Mouse (Mus musculus): ENCODE results near the gene Olfr45.
"Not testable (repeated sequence)": the region's sequence is repeated elsewhere in the genome, so short reads cannot be mapped to it uniquely, and the experiment has no call there.

The Olfr45 gene

DNA sequence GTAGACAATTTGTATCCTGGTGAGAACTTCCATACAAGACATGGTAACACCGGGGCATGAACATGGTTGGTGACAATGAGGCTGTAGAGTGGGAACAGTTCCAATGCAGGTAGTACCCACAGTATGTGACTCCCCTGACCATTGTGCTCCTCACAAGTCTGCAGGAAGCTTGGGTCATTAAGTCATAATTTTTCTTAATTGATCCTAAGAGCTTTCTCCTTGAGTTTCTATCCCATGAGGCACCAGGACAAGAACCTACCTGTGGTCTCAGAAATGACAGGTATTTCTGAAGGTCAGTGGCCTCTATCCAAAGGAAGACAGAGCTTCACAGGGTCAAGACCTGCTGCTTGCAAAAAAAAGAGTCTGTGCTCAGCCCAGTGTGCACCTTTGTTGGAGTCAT, at the start of gene Olfr45:
Olfr45 (plus strand) TSS at position 301 of the 400 bp plus-strand sequence.
- DNase-seq (ENCODE audit: low spot score), result no peak

DNA sequence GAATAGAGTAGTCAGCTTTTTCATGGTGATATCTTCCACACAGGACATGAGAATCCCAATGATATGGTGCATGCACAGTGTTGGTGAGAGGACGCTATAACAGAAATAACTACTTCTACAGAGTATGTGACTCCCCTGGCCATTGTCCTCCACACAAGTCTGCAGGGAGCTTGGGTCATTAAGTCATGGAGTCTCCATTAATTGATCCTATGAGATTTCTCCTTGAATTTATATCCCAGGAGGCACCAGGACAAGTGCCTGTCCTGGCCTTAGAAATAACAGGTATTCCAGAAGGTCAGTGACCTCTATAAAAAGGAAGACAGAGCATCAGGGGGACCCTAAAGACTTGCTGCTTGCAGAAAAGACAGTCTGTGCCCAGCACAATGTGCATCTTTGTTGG, 35.6 kb upstream of the Olfr45 start, which contains the start of gene Olfr53:
Olfr53 (plus strand) TSS at position 301 of the 400 bp plus-strand sequence.
- DNase-seq (ENCODE audit: low spot score), result no peak

DNA sequence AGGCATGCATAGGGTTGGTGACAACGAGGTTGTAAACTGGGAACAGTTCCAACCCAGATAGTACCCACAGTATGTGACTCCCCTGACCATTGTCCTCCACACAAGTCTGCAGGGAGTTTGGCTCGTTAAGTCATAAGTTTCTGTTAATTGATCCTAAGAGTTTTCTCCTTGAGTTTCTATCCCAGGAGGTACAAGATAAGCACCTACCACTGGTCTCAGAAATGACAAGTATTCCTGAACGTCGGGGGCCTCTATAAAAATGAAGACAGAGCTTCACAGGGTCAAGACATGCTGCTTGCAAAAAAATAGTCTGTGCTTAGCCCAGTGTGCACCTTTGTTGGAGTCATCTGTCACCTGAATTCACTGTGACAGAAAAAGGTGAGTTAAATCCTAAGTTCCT, 22.1 kb upstream of the Olfr45 start, which contains the start of gene Olfr539:
Olfr539 (plus strand) TSS at position 301 of the 400 bp plus-strand sequence.
- DNase-seq (ENCODE audit: low spot score), result no peak

DNA sequence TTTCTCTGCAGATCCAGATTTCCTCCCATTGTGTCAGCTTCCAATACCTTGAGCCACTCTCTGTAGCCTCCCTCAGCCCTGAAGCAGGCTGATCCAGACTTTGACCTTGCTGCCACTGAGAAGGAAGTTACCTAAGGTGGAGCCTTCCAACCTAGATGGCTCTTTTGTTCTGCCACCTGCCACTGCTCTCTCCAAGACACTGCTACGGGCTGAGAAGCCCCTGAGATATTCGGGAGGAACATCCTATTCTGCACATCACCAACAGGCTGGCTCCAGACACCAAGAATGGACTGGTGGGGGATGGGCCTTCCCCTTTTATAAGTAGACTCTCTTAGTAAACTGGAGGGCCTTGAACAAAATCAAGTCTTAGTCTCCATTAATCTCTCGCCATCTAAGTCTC, 11.1 kb upstream of the Olfr45 start:
- DNase-seq (ENCODE audit: low spot score), result not testable (repeated sequence)

DNA sequence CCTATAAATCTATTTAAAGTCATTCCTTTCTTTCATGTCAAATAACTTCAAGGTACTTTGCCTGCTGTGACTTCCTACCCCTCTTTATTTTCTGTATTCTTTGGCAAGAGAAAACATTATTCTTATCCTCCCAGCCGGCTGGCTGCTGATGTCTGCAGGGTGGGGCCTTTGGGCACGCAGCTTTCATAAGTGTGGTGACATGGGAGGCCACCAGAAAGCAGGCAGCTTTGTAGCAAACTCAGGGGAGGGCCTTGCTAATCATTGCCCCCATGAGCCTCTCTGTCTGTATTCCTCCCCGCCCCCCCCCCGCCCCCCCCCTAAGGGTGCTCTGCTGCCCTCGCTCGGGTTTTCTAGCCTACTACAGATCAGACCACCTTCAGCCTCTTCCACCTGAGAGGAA, 5.9 kb upstream of the Olfr45 start:
- no peak for DNase-seq (ENCODE audit: low spot score)

DNA sequence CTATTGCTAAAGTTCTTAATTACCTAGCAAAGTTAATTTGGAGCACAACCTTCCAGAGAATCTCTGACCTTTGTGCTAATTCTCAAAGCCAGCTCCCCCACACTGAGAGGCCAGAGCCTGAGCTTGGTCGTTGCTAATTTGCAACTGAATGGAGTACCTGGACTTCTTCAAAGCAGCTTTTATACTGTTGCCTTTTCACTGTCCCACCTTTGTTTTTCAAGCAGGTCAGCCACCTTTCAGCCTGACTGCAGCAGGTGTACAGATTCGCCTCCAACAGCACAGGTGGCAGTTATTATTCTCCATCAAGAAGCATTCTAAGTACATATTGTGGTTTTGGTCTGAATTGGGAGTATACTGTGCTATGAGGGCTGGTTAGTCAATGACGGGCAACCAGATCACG, 2.2 kb upstream of the Olfr45 start:
- DNase-seq (ENCODE audit: low spot score), result not testable (repeated sequence)

DNA sequence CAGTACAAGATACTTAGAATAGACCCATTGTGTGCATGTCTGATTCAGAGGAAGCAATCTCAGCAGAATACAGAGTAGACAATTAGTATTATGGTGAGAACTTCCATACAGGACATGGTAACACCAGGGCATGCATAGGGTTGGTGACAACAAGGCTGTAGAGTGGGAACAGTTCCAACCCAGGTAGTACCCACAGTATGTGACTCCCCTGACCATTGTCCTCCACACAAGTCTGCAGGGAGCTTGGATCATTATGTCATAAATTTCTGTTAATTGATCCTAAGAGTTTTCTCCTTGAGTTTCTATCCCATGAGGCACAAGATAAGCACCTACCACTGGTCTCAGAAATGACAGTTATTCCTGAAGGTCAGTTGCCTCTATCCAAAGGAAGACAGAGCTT, 15.2 kb downstream of the Olfr45 start, which contains the start of gene Olfr541:
Olfr541 (plus strand) TSS at position 301 of the 400 bp plus-strand sequence.
- no peak for DNase-seq (ENCODE audit: low spot score)

DNA sequence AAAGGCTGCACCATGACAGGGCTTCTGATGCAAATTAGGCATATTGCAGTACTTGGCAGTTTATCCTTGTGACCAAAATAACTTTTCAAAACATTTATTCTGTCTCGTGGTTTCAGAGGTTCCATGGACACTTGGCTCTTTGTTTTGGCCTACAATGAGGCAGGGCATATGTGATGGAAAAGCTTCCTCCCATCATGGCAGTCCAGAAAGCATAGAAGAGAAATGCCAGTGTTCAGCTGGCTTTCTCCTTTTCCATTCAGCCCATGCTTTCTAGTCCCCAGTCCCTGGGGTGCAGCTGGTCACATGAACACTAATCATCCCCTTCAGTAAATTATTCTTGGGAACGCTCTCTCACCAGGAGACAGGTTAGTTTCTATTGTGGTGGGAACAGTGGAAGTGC, 24.6 kb downstream of the Olfr45 start:
- DNase-seq (ENCODE audit: low spot score), result no peak

DNA sequence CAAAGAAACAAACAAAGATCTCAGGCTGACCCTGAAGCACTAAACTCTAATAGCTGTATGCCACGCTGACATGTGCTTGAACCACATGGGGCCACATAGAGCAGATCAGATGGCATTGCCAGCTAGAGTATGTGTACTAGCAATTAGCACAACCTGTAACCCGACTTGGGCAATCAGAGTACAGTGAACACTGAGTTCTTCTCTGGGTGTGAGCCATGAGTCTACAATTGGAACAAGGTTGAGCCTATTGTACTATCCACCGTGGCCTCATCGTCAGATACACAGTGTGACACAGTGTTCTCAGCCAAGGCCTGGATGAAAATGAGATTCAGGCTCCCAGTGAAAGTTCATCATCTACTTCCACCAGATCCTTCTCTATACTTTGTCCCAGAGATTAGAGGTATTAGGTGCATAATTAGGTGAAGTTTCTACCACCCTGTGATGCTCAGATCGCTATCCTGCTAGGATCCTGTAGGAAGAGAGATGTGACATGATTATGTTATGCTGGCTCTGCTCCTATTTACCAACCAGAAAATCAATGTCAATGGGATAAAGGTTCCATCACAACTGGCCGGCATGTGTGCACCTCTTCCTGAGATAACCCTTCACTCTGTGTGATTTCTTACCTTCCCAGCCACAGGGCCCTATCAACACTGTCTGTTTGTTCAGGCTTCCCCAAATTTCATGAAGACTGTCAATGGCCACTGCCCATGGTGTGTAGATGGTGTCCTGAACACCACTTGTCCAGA, 26.0 kb downstream of the Olfr45 start:
- DNase-seq (ENCODE audit: low spot score), result no peak

DNA sequence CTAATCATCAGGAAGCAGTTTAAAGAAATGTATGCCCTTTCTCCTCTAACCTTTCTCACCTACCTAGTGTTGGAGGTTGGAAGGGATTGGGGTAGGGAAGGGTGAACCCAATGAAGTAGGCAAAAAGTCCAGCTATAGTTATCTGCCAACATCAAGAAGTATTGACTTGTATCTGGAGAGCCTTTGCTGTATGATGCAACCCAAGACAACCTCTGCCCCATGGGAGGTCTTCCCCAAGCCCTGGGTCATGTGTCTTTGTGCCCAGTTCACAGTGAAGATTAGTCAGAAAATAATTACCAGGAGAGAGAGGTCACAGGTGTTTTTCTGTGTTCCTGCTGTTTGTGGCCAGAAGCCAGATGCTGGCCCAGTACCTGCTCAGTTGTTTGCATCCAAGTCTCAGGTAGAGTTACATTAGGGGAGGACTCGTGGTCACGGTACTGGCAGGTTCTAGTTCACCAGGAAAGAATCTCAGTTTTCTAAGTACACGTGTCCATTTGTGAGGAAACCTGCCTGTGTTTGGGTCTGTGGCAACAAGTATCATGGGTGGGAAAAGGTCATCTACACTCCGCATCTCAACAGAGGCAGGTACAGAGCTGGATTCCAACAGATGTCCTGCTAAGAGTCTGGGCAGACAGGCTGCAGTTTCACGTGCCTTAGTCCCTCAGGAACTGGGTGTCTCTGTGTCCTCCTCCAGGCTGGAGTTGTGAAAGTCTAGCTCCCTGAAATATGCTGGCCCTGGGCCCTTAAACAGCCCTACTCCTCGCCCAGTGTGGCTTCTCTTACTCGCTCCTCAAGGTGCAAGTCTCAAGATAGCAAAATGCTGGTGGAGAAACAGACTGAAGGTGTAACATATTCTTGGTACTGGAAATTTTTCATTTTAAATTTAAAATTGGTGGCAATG, 35.7 kb downstream of the Olfr45 start:
- DNase-seq (ENCODE audit: low spot score), result no peak

DNA sequence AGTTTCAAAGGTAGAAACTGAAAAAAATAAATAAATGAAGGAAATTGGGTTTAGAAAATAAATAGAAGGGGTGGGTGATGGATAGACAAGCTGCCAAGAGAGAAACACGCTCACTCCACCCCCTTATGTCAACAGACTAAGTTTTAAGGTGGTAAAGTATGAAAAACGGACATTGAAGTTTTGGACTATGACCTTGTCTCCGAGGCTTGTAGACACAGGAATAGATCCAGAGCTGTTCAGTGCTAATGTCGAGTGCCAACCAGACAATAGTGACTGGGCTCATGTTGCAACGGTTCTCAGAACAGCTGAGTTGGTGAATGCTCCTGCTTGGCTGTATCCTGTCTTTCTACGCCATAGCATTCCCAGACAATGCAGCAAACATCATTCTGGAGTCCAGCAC, 39.3 kb downstream of the Olfr45 start:
- DNase-seq (ENCODE audit: low spot score), result no peak

DNA sequence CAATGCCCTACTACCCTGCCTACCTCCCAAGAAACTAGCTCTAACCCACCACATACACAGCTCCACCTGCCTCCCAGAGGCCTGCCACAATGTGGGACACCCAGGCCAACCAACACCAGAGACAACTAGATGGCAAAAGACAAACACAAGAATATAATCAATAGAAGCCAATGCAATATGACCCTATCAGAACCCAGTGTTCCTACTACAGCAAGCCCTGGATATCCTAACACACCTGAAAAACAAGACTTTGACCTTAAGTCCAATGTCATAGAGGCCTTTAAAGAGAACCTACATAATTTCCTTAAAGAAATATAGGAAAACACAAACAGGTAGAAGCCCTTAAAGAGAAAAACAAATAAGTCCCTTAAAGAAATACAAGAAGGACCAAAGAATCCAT, 43.8 kb downstream of the Olfr45 start:
- no peak for DNase-seq (ENCODE audit: low spot score)

DNA sequence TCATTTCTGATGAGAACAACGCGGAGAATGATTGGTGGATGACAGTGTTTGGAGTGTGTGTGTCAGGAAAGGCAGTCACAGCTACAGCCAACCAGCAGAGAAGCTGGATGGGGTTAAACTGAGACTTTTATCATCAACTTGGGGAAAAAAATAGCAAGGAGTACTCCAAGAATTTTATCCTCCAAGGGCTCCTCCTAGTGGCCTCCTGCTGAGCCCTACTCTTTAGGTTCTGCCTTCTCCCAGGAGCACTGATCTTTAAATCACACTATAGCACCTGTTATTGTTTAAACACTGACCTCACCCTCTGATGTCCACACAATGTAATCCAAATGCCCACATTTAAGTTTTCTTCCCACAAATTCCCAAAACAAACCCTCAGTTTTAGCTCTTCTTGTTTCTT, 51.4 kb downstream of the Olfr45 start:
- DNase-seq (ENCODE audit: low spot score), result no peak
